Mouse (Mus musculus) limb, embryonic 11.5 days (tissue): ENCODE measurements at regions not wholly inside any gene's neighbourhood (a gene's known extent, or its start where the extent isn't known, plus 50 kb on each side); places are given as distances from the start of the nearest gene placed in this dataset.

Experiments used
- ATAC-seq: fragments of 200-750 bp; cut with Nextera tagmentation; 2 replicates; pipeline ENCODE4 v1.8.0; 2017; ENCODE audit warnings: low read depth; ENCODE audit not compliant: insufficient number of reproducible peaks, low FRiP score, low TSS enrichment
- DNase-seq: peaks from one replicate; pipeline ENCODE4 v3.0.0-alpha.2; 2015; ENCODE audit warnings: low spot score
- H3K27ac ChIP-seq: fragments of 300-500 bp; sonication (generic); replicated peaks from 2 replicates; pipeline ENCODE4 v1.5.1; 2014; ENCODE audit warnings: low read depth, mild to moderate bottlenecking, low read length
- H3K27me3 ChIP-seq: fragments of 300-500 bp; sonication (generic); 2 replicates; pipeline ENCODE4 v1.6.1; 2014; ENCODE audit warnings: mild to moderate bottlenecking, low read length, mixed read lengths; ENCODE audit not compliant: control insufficient read depth, insufficient read depth
- H3K36me3 ChIP-seq: fragments of 300-500 bp; sonication (generic); 2 replicates; pipeline ENCODE4 v1.6.1; 2014; ENCODE audit warnings: mild to moderate bottlenecking, low read length, moderate library complexity, mixed read lengths; ENCODE audit not compliant: control insufficient read depth, insufficient read depth
- H3K4me1 ChIP-seq: fragments of 300-500 bp; sonication (generic); 2 replicates; pipeline ENCODE4 v1.6.1; 2014; ENCODE audit warnings: low read length, mixed read lengths; ENCODE audit not compliant: control insufficient read depth, insufficient read depth
- H3K4me2 ChIP-seq: fragments of 300-500 bp; sonication (generic); 2 replicates; pipeline ENCODE4 v1.6.1; 2014; ENCODE audit warnings: low read depth, mild to moderate bottlenecking, moderate library complexity; ENCODE audit not compliant: severe bottlenecking
- H3K4me3 ChIP-seq: fragments of 300-500 bp; sonication (generic); 2 replicates; pipeline ENCODE4 v1.5.1; 2014; ENCODE audit warnings: low read depth, low read length
- H3K9ac ChIP-seq: fragments of 300-500 bp; sonication (generic); 2 replicates; pipeline ENCODE4 v1.6.1; 2014; ENCODE audit warnings: mild to moderate bottlenecking, low read length
- H3K9me3 ChIP-seq: fragments of 300-500 bp; sonication (generic); 2 replicates; pipeline ENCODE4 v1.6.1; 2016; ENCODE audit warnings: low read length; ENCODE audit not compliant: control insufficient read depth
- WGBS: fragments of 180-500 bp; shearing (Covaris S2); extraction: QIAGEN DNeasy Blood & Tissue Kit; methylation state at CpG from one replicate; pipeline ENCODE4 v1.1.7; 2014; 5-methylcytosine and 5-hydroxymethylcytosine counted together

DNA sequence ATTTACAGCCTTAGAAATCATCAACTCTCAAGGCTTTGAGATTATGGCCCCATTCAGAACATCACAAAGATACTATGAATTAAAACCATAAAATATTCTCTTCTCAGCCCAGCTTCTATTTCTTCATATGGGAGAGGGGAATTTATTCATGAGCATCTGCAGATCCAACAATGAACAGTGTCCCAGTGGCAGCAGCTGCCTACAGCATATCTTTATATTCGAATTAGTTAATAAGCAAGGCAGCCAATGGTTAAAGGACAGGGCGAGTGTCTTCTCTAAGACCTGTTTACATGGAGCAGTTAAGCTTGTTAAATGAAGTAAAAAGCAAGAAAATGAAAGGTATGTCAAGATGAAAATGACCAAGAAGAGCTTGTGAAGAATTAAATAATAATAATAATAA, 346.9 kb upstream of the C030005K15Rik start:
- DNase-seq, result no peak
- H3K36me3 ChIP-seq, result no peaks in the 10 kb centered on the region

DNA sequence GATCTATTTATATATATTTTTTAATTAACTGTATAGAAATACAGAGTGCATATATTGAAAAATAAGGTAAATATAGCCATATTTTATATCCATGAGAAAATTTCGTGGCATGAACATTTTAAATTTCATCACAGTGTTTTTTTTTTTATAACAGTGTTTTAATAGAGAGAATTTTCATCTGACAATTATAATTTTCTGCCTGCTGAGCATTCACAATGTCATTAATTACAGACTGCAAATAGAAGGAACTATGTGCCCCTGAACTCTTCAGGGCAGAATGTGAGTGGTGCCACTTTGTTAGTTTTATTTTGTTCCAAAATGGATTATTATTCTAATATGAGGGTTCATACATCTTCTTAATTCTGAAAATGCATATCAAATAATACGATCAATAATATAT, 358.3 kb upstream of the C030005K15Rik start:
- Histone ChIP-seq H3K4me3 (no peak overlapping the region), H3K4me1 (no peaks in the 10 kb centered on the region), H3K36me3 (no peaks in the 10 kb centered on the region), H3K27ac (no peak overlapping the region), H3K9ac (no peak overlapping the region), H3K27me3 (no peaks in the 10 kb centered on the region), H3K9me3 (no peaks in the 10 kb centered on the region), H3K4me2 (no peak overlapping the region)
- no peak for ATAC-seq
- DNase-seq, result no peak
- WGBS, result 66% methylated on average over 2 of the region's 2 CpGs

More for the DNA sequence above, 346.9 kb upstream of the C030005K15Rik start:
- no peaks in the 10 kb centered on the region for H3K4me1 ChIP-seq
- no peak overlapping the region for H3K4me2 ChIP-seq
- no peak for ATAC-seq
- no peaks in the 10 kb centered on the region for H3K27me3 ChIP-seq
- no peak overlapping the region for H3K27ac ChIP-seq
- H3K9ac ChIP-seq, result no peak overlapping the region
- no peaks in the 10 kb centered on the region for H3K9me3 ChIP-seq
- 87% methylated on average over 2 of the region's 2 CpGs for WGBS
- H3K4me3 ChIP-seq, result no peak overlapping the region

DNA sequence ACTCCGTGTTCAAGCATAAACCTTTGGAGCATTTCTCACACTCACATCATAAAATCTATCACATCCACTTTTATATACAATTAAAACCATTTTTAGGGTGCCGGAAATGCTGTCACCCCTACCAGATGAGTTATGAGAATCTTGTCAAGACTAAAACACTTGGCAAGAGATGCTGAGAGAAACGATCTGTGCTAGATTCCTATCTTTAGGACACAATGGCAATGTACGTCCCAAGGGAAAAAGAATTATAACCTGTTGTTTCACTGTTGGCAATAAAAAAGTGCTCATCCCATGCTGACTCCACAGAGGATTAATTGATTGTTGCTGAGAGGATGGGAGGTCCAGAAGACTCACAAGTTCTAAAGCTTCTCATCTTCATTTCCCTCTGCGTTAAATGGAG, 389.7 kb upstream of the C030005K15Rik start:
- 89% methylated on average over 5 of the region's 5 CpGs for WGBS
- H3K36me3 ChIP-seq, result no peaks in the 10 kb centered on the region
- ATAC-seq, result no peak

DNA sequence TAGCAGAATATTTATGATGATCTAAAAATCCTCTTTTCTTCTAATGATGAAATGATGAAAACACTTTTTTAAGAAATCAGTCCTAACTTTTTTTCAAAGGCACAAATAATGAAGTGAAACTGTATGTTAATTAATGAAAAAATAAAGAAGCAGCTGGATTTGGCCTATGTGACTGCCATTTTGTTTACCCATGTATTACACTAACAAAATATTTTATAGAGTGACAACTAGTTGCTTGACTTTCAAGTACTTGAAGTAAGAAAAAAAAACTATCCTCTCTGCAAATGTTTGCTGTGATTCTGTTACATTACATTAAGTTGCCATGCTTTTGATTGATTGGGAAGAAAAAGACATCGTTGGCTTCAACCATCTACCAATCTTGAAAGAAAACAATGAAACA, 399.2 kb upstream of the C030005K15Rik start:
- H3K9me3 ChIP-seq, result no peaks in the 10 kb centered on the region
- H3K4me2 ChIP-seq, result no peak overlapping the region
- no peak overlapping the region for H3K9ac ChIP-seq
- DNase-seq, result no peak
- 93% methylated on average over 1 of the region's 1 CpGs for WGBS
- no peaks in the 10 kb centered on the region for H3K27me3 ChIP-seq
- no peak overlapping the region for H3K4me3 ChIP-seq
- H3K36me3 ChIP-seq, result no peaks in the 10 kb centered on the region
- ATAC-seq, result no peak
- no peaks in the 10 kb centered on the region for H3K4me1 ChIP-seq
- no peak overlapping the region for H3K27ac ChIP-seq

More for the DNA sequence above, 389.7 kb upstream of the C030005K15Rik start:
- no peak for DNase-seq
- Histone ChIP-seq H3K4me1 (no peaks in the 10 kb centered on the region), H3K27me3 (no peaks in the 10 kb centered on the region), H3K4me2 (no peak overlapping the region), H3K4me3 (no peak overlapping the region), H3K9me3 (no peaks in the 10 kb centered on the region), H3K27ac (no peak overlapping the region), H3K9ac (no peak overlapping the region)

DNA sequence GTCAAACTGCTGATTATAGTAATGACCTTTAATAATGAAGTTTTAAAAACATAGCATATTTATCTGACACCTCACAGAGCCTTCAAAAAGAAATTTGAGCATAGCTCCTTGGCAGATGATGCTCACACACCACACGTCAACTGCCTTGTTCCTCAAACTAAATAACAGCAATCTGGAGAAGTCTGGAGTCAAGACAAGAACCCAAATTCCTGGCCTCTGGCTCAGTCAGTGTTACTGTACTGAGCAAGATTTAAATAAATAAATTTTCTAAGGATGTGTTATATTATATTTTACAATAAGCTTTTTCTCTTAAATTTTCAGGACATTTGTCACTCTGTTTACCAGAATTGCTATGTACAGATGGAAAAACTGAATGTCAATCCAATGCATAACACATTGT, 408.5 kb upstream of the C030005K15Rik start:
- H3K4me1 ChIP-seq, result no peaks in the 10 kb centered on the region
- H3K27me3 ChIP-seq, result no peaks in the 10 kb centered on the region
- H3K4me3 ChIP-seq, result no peak overlapping the region
- 60% methylated on average over 1 of the region's 1 CpGs for WGBS
- DNase-seq (no peak), ATAC-seq (no peak)
- no peaks in the 10 kb centered on the region for H3K36me3 ChIP-seq
- no peak overlapping the region for H3K27ac ChIP-seq
- no peaks in the 10 kb centered on the region for H3K9me3 ChIP-seq
- H3K9ac ChIP-seq, result no peak overlapping the region
- no peak overlapping the region for H3K4me2 ChIP-seq

DNA sequence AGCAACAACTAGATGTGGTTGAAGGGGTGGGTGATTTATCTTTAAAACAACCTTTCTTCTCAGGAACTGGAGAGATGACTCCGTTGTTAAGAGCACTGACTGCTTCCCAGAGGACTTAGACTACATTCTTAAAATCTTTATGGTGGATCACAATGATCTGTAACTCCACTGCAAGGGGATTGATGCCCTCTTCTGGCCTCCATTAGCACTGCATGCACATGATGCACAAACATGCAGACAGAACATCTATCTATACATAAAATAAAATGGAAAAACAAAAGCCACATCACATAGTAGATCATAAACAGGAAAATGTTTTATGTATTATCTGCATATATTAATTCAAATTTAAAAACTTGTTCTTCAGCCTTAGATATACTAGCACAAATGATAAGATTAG, 419.2 kb upstream of the C030005K15Rik start:
- H3K4me1 ChIP-seq, result no peaks in the 10 kb centered on the region
- H3K27ac ChIP-seq, result no peak overlapping the region
- no peaks in the 10 kb centered on the region for H3K9me3 ChIP-seq
- H3K27me3 ChIP-seq, result no peaks in the 10 kb centered on the region
- no peaks in the 10 kb centered on the region for H3K36me3 ChIP-seq
- no peak overlapping the region for H3K9ac ChIP-seq
- WGBS, result 59% methylated on average over 1 of the region's 1 CpGs
- no peak overlapping the region for H3K4me3 ChIP-seq
- ATAC-seq (no peak), DNase-seq (no peak)
- no peak overlapping the region for H3K4me2 ChIP-seq

DNA sequence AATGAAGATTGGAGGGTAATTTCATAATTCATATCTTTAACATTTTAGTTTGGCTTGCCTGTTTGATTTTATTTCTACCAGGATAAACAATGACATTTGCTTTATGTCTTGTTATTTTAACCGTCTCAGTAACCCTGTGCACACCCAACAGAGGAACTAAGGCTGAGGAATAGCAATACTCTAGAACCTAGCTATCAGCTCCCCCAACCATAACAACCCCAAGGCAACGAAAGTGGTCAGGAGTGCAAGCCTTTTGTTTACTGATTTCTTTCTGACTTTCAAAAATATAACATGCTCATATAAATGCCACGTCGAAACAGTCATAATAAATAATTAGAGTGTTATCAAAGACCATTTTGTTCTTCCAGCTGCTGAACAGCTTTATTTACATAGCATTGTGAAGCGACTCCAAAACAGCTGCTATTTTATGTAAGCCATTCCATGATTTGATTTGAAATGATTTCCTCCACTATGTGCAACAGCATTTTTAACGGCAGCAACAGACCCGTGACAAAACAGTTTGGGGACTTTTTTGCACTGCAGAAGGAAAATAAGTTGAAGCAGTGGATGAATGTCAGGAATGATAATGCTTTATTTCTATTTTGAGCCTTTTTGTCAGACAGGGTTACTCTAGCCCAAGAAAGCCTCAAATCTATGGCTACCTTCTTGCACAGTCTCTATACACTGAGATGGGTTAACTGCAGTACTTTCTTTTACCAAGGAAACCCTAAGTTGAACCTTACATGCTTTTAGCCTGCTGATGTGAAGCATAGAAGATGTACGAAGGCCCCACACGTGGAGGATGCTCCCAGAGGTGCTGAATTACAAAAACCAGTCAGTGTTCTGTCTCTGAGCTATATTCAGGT, 420.7 kb upstream of the C030005K15Rik start:
- DNase-seq (no peak), ATAC-seq (no peak)
- Histone ChIP-seq H3K4me3 (no peak overlapping the region), H3K27me3 (no peaks in the 10 kb centered on the region), H3K9me3 (no peaks in the 10 kb centered on the region), H3K9ac (no peak overlapping the region), H3K4me1 (no peaks in the 10 kb centered on the region), H3K27ac (no peak overlapping the region), H3K36me3 (no peaks in the 10 kb centered on the region), H3K4me2 (no peak overlapping the region)
- 83% methylated on average over 9 of the region's 9 CpGs for WGBS

DNA sequence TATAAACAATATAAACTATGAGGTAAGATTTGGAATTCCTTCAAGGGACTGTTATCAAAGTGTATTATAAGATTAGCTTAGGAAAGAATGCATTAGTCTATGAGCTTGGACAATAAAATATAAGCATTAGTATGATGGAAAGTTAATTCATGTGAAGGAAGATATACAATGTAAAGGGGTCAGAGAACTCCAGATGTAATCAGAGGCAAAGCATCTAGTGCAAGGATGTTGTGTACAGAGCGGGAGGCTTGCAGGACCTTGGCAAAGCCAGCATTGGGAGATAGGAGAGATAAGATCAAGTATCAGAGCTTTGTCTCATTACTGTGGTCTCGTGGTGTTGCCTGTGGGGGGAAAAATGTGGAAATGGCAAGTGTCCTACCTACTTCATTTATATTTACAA, 429.4 kb upstream of the C030005K15Rik start:
- Histone ChIP-seq H3K36me3 (no peaks in the 10 kb centered on the region), H3K27me3 (no peaks in the 10 kb centered on the region), H3K4me3 (no peak overlapping the region), H3K4me2 (no peak overlapping the region), H3K9ac (no peak overlapping the region), H3K4me1 (no peaks in the 10 kb centered on the region), H3K27ac (no peak overlapping the region), H3K9me3 (no peaks in the 10 kb centered on the region)
- DNase-seq (no peak), ATAC-seq (no peak)
- WGBS, result 68% methylated on average over 2 of the region's 2 CpGs

DNA sequence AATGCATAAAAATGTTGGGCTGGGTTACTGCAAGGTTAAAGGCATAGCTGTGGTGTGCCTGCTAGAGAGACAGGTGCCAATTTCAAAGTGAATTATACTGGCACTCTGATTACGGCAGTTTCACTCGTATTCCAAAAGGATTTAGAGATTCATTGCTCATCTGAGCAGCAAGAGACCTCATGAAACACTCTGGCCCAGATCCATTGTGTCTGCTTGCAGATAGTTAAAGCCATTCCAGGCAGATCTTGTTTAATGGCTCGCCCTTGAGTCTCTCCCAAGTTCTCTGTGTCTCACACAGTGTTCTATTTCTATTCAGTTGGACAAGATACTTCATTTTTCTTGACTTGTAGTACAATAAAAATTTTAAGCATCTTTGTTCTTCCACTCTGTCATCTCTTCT, 459.1 kb upstream of the C030005K15Rik start:
- WGBS, result 68% methylated on average over 3 of the region's 3 CpGs
- Histone ChIP-seq H3K4me2 (no peak overlapping the region), H3K36me3 (no peaks in the 10 kb centered on the region), H3K9ac (no peak overlapping the region), H3K4me1 (no peaks in the 10 kb centered on the region), H3K9me3 (no peaks in the 10 kb centered on the region), H3K27ac (no peak overlapping the region), H3K27me3 (no peaks in the 10 kb centered on the region), H3K4me3 (no peak overlapping the region)
- no peak for DNase-seq
- no peak for ATAC-seq
